Mouse (Mus musculus): ENCODE data around the gene Olfr212. TPM values are rescaled to one million over a fixed set of nuclear protein-coding genes. Genes with fewer than 3 reads are reported as not detected.

Gene Olfr212
- total and polyA plus RNA-seq, 2 experiments from 2014 or later: 0.07 TPM; not detected in 1

DNA sequence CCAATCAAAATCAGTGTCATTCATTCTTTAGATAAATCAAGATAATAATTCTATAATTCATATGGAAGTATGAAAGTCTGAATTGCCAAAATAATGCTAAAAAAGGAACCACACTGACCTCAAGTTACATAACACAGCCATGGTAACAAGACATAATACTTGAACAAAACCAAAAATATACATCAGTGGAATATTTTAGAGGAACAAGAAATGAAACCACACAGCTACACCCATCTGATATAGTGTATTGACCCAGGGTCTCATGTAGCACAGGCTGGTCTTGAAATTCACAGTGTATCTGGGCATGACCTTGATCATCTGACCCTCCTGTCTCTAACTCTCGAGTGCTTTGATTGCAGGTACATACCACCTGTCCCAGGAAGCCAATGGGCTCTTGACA, 19.5 kb upstream of the Olfr212 start:
- H3K9me3 ChIP-seq (ENCODE audit: low read length): no peaks in the 10 kb centered on the region
- no peaks in the 10 kb centered on the region for H3K27me3 ChIP-seq (ENCODE audit: insufficient read depth, low read length)
- H3K4me3 ChIP-seq (ENCODE audit: low read depth, low read length): no peak overlapping the region
- no peak for ATAC-seq (ENCODE audit: low FRiP score)
- DNase-seq (ENCODE audit: low spot score): no peak
- no peaks in the 10 kb centered on the region for H3K4me1 ChIP-seq (ENCODE audit: insufficient read depth, low read length)
- H3K36me3 ChIP-seq (ENCODE audit: insufficient read depth, low read length): no peaks in the 10 kb centered on the region
- no peak overlapping the region for H3K27ac ChIP-seq (ENCODE audit: low read depth, low read length)
- H3K9ac ChIP-seq (replicated peaks; ENCODE audit: low read length, poor library complexity, severe bottlenecking): no peak overlapping the region
- 68% methylated on average over 1 of the region's 1 CpGs for WGBS
- H3K4me2 ChIP-seq (ENCODE audit: low read depth, low read length, poor library complexity, severe bottlenecking): no peak overlapping the region
- no peak for TF ChIP-seq CTCF (IDR thresholded peaks at IDR 0.05)

DNA sequence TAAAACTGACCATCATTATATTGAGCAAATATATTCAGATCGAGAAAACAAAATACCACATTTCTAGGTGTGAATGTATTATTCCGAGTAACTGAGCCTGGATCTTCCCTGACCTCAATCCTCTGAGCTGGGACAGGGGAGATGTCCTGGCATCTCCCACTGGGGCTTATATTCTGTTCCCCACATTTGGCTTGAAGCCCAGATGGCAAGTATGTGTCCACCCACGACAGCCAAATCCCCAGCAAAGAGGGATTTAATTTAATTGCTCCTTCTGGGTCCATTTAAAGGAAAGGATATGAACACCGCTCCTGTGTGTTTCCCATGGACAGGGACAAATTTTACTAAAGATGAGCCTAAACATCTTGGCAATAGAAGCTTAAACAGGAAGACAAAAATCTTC, 17.5 kb upstream of the Olfr212 start, which contains the start of gene Olfr211:
Gene Olfr211, plus strand, starts transcription at position 301 of the 400 bp plus-strand sequence.
- no peaks in the 10 kb centered on the region for H3K4me1 ChIP-seq (ENCODE audit: insufficient read depth, low read length)
- no peak for TF ChIP-seq CTCF (IDR thresholded peaks at IDR 0.05)

DNA sequence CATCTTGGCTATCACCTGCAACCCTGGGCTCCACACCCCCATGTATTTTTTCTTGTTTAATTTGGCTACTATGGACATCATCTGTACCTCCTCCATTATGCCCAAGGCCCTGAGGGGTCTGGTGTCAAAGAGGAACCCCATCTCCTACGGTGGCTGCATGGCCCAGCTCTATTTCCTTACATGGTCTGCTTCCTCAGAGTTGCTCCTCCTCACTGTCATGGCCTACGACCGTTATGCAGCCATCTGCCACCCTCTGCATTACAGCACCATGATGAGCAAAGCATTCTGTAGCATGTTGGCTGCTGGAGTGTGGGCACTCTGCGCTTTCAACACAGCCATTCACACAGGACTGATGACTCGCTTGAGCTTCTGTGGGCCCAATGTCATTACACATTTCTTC, 12.6 kb upstream of the Olfr212 start:
- H3K4me1 ChIP-seq (ENCODE audit: insufficient read depth, low read length): no peaks in the 10 kb centered on the region
- 89% methylated on average over 5 of the region's 5 CpGs for WGBS
- H3K9ac ChIP-seq (replicated peaks; ENCODE audit: low read length, poor library complexity, severe bottlenecking): no peak overlapping the region
- no peak for DNase-seq (ENCODE audit: low spot score)
- H3K4me3 ChIP-seq (ENCODE audit: low read depth, low read length): no peak overlapping the region
- no peak for ATAC-seq (ENCODE audit: low FRiP score)
- H3K9me3 ChIP-seq (ENCODE audit: low read length): no peaks in the 10 kb centered on the region
- no peaks in the 10 kb centered on the region for H3K36me3 ChIP-seq (ENCODE audit: insufficient read depth, low read length)
- TF ChIP-seq CTCF (IDR thresholded peaks at IDR 0.05): no peak
- no peak overlapping the region for H3K4me2 ChIP-seq (ENCODE audit: low read depth, low read length, poor library complexity, severe bottlenecking)
- no peak overlapping the region for H3K27ac ChIP-seq (ENCODE audit: low read depth, low read length)
- H3K27me3 ChIP-seq (ENCODE audit: insufficient read depth, low read length): no peaks in the 10 kb centered on the region

More for the DNA sequence above, 17.5 kb upstream of the Olfr212 start, which contains the start of gene Olfr211:
- no peak within 1 kb of the TSS for H3K4me3 ChIP-seq (ENCODE audit: low read depth, low read length)
- H3K9ac ChIP-seq (replicated peaks; ENCODE audit: low read length, poor library complexity, severe bottlenecking): no peak within 1 kb of the TSS
- H3K36me3 ChIP-seq (ENCODE audit: insufficient read depth, low read length): no peaks in the 10 kb centered on the region
- no peak within 1 kb of the TSS for H3K27ac ChIP-seq (ENCODE audit: low read depth, low read length)
- DNase-seq (ENCODE audit: low spot score): peak; percentile 54
- no peak for ATAC-seq (ENCODE audit: low FRiP score)
- no peaks in the 10 kb centered on the region for H3K27me3 ChIP-seq (ENCODE audit: insufficient read depth, low read length)
- no peaks in the 10 kb centered on the region for H3K9me3 ChIP-seq (ENCODE audit: low read length)
- WGBS: 61% methylated on average over 4 of the region's 4 CpGs
- H3K4me2 ChIP-seq (ENCODE audit: low read depth, low read length, poor library complexity, severe bottlenecking): no peak within 1 kb of the TSS

- Histone ChIP-seq H3K4me2 (ENCODE audit: low read depth, low read length, poor library complexity, severe bottlenecking) (no peak overlapping the region), H3K9ac (replicated peaks; ENCODE audit: low read length, poor library complexity, severe bottlenecking) (no peak overlapping the region), H3K27ac (ENCODE audit: low read depth, low read length) (no peak overlapping the region), H3K9me3 (ENCODE audit: low read length) (no peaks in the 10 kb centered on the region), H3K4me1 (ENCODE audit: insufficient read depth, low read length) (no peaks in the 10 kb centered on the region), H3K27me3 (ENCODE audit: insufficient read depth, low read length) (no peaks in the 10 kb centered on the region), H3K4me3 (ENCODE audit: low read depth, low read length) (no peak overlapping the region), H3K36me3 (ENCODE audit: insufficient read depth, low read length) (no peaks in the 10 kb centered on the region)
- TF ChIP-seq CTCF (IDR thresholded peaks at IDR 0.05): no peak
- no peak for ATAC-seq (ENCODE audit: low FRiP score)
- WGBS: 93% methylated on average over 1 of the region's 1 CpGs
- DNase-seq (ENCODE audit: low spot score): no peak
Observed at GRCm38 (mm10) chr6:116495960-116496359, 10.4 kb upstream of the Olfr212 start.

- DNase-seq (ENCODE audit: low spot score) (no peak), ATAC-seq (ENCODE audit: low FRiP score) (no peak)
- no peak overlapping the region for H3K4me2 ChIP-seq (ENCODE audit: low read depth, low read length, poor library complexity, severe bottlenecking)
- TF ChIP-seq CTCF (IDR thresholded peaks at IDR 0.05): no peak
- no peaks in the 10 kb centered on the region for H3K36me3 ChIP-seq (ENCODE audit: insufficient read depth, low read length)
- H3K27me3 ChIP-seq (ENCODE audit: insufficient read depth, low read length): no peaks in the 10 kb centered on the region
- H3K27ac ChIP-seq (ENCODE audit: low read depth, low read length): no peak overlapping the region
- no peaks in the 10 kb centered on the region for H3K4me1 ChIP-seq (ENCODE audit: insufficient read depth, low read length)
- no peaks in the 10 kb centered on the region for H3K9me3 ChIP-seq (ENCODE audit: low read length)
- H3K4me3 ChIP-seq (ENCODE audit: low read depth, low read length): no peak overlapping the region
- no peak overlapping the region for H3K9ac ChIP-seq (replicated peaks; ENCODE audit: low read length, poor library complexity, severe bottlenecking)
Observed at GRCm38 (mm10) chr6:116514832-116515231, 8.5 kb downstream of the Olfr212 start.

DNA sequence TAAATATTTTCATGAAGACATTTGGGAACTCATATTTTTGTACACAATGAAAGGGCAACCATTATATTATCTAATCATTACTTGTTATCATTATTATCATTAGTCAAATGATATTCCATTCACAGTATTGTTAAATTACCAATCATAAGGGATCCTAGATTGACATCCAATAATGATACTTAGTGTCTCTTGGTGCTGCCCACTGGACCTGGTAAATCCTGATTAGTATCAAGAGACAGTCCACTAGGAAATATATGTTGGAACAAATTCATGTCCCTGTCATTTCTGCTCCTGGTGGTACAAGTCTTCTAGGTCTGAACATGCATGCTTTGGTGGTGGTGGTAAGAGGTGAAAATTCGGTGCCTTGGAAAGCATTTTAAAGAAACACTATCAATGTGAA, 31.8 kb downstream of the Olfr212 start, which contains the start of gene Olfr213:
Gene Olfr213, plus strand, starts transcription at position 301 of the 400 bp plus-strand sequence.
- no peak for TF ChIP-seq CTCF (IDR thresholded peaks at IDR 0.05)
- Histone ChIP-seq H3K36me3 (ENCODE audit: insufficient read depth, low read length) (no peaks in the 10 kb centered on the region), H3K27me3 (ENCODE audit: insufficient read depth, low read length) (no peaks in the 10 kb centered on the region), H3K9ac (replicated peaks; ENCODE audit: low read length, poor library complexity, severe bottlenecking) (no peak within 1 kb of the TSS), H3K9me3 (ENCODE audit: low read length) (no peaks in the 10 kb centered on the region), H3K27ac (ENCODE audit: low read depth, low read length) (no peak within 1 kb of the TSS), H3K4me1 (ENCODE audit: insufficient read depth, low read length) (no peaks in the 10 kb centered on the region), H3K4me2 (ENCODE audit: low read depth, low read length, poor library complexity, severe bottlenecking) (no peak within 1 kb of the TSS), H3K4me3 (ENCODE audit: low read depth, low read length) (no peak within 1 kb of the TSS)
- ATAC-seq (ENCODE audit: low FRiP score): no peak
- no peak for DNase-seq (ENCODE audit: low spot score)
- 85% methylated on average over 1 of the region's 1 CpGs for WGBS

All from midbrain, postnatal 0 days (tissue).